Mouse (Mus musculus) erythroblast, embryonic 14.5 days (primary cell): ENCODE measurements at regions not wholly inside any gene's neighbourhood (a gene's known extent, or its start where the extent isn't known, plus 50 kb on each side); places are given as distances from the start of the nearest gene placed in this dataset.

Experiments
- GATA1 ChIP-seq: IDR thresholded peaks from 2 replicates; pipeline ENCODE4 v1.6.1; 2012; ENCODE audit warnings: low read length, inconsistent platforms, mixed read lengths
- TAL1 ChIP-seq: IDR thresholded peaks from 3 replicates; pipeline ENCODE4 v1.6.1; 2012; ENCODE audit warnings: low read length, inconsistent platforms, mixed read lengths

- TF ChIP-seq GATA1 = no peak
- TF ChIP-seq TAL1 = no peak
Measured at GRCm38 (mm10) chr4:152628111-152628510, 150.4 kb upstream of the Kcnab2 start.
